Comparison of ENCODE assay signal across 29 mouse cellular contexts in the genomic region with DNA sequence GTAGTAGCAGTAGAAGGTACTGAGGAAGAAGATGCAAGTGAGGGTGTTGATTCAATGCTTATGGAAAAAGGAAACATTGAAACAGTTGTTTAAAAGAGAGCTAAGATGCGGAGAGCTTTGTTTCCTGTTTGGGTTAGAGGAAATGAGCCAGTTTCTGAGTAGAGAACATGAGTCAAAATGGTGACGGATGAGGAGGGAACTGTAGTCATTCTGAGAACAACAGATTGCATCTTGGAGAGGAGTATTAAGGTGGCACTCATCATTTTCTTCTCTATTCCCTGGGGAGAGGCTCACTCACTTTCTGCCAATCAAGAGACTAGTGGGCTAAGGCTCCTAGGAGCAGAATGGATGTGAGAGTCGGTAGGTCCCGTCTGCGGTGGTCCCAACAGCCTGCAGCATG.
A peak's percentile ranks its signal among the peaks of the same experiment; 100 is the strongest.
DNase-seq lines count a peak whose midpoint lies in the region; ATAC-seq lines count a peak whose summit lies in the region.
"Had no signal": no experiment of that assay in that cellular context is flagged by ENCODE, and none has a peak within 500 bp of the region (broad histone marks: within the 10 kb centered on the region; RNA-seq: fewer than 3 reads in every experiment).

No protein-coding gene starts in this region.

- H3K4me2 ChIP-seq in midbrain, embryonic 11.5 days: no peak overlapping the region
- H3K4me2 ChIP-seq in midbrain, embryonic 14.5 days (ENCODE audit: low read length): no peak overlapping the region
- H3K4me2 ChIP-seq: embryonic facial prominence, embryonic 13.5 days; heart, embryonic 15.5 days; hindbrain, embryonic 12.5 days; limb, embryonic 15.5 days; midbrain, embryonic 12.5 days; neural tube, embryonic 15.5 days had no signal

- ATAC-seq in midbrain, embryonic 11.5 days (ENCODE audit: low FRiP score): no peak
- no peak for ATAC-seq in midbrain, embryonic 14.5 days (ENCODE audit: low FRiP score, low TSS enrichment)
- ATAC-seq: forebrain, postnatal 0 days; hindbrain, postnatal 0 days; intestine, postnatal 0 days; Patski had no signal

- intact Hi-C loops in heart, postnatal 10 days (cut with DNase I): no loop called here

- peaks cover 4% of the 10 kb centered on the region; the same call in 1 of the 2 replicates for H3K4me1 ChIP-seq in heart, embryonic 10.5 days
- no peaks in the 10 kb centered on the region for H3K4me1 ChIP-seq in midbrain, embryonic 11.5 days (ENCODE audit: control insufficient read depth, insufficient read depth, low read length)
- no peaks in the 10 kb centered on the region for H3K4me1 ChIP-seq in midbrain, embryonic 14.5 days (ENCODE audit: control insufficient read depth, insufficient read depth, low read length)
- H3K4me1 ChIP-seq: hindbrain, embryonic 12.5 days; midbrain, embryonic 12.5 days had no signal

- no peak overlapping the region for H3K27ac ChIP-seq in heart, embryonic 10.5 days
- no peak overlapping the region for H3K27ac ChIP-seq in midbrain, embryonic 11.5 days (ENCODE audit: low read depth, low read length)
- H3K27ac ChIP-seq in midbrain, embryonic 14.5 days (replicated peaks; ENCODE audit: low read depth, low read length): no peak overlapping the region
- H3K27ac ChIP-seq: embryonic facial prominence, embryonic 13.5 days; heart, embryonic 15.5 days; hindbrain, embryonic 12.5 days; hindbrain, postnatal 0 days; limb, embryonic 10.5 days; limb, embryonic 15.5 days; liver, embryonic 14.5 days; midbrain, embryonic 12.5 days; neural tube, embryonic 15.5 days had no signal

- H3K9me3 ChIP-seq in heart, embryonic 10.5 days: no peaks in the 10 kb centered on the region
- H3K9me3 ChIP-seq in midbrain, embryonic 11.5 days (ENCODE audit: control insufficient read depth, low read length): no peaks in the 10 kb centered on the region
- H3K9me3 ChIP-seq in midbrain, embryonic 14.5 days (ENCODE audit: control insufficient read depth, low read length): no peaks in the 10 kb centered on the region
- H3K9me3 ChIP-seq: embryonic facial prominence, embryonic 13.5 days; heart, embryonic 15.5 days; hindbrain, embryonic 12.5 days; limb, embryonic 10.5 days; limb, embryonic 15.5 days; midbrain, embryonic 12.5 days; neural tube, embryonic 15.5 days had no signal

- no peak overlapping the region for H3K4me3 ChIP-seq in heart, embryonic 10.5 days
- no peak overlapping the region for H3K4me3 ChIP-seq in midbrain, embryonic 11.5 days (ENCODE audit: low read depth, low read length)
- no peak overlapping the region for H3K4me3 ChIP-seq in midbrain, embryonic 14.5 days (replicated peaks; ENCODE audit: low read depth, low read length)
- H3K4me3 ChIP-seq: embryonic facial prominence, embryonic 13.5 days; erythroblast, embryonic 14.5 days; heart, embryonic 15.5 days; hindbrain, embryonic 12.5 days; limb, embryonic 10.5 days; limb, embryonic 15.5 days; midbrain, embryonic 12.5 days; neural tube, embryonic 15.5 days had no signal

- H3K36me3 ChIP-seq in heart, embryonic 10.5 days: no peaks in the 10 kb centered on the region
- H3K36me3 ChIP-seq in midbrain, embryonic 11.5 days (ENCODE audit: control insufficient read depth, insufficient read depth, low read length): no peaks in the 10 kb centered on the region
- no peaks in the 10 kb centered on the region for H3K36me3 ChIP-seq in midbrain, embryonic 14.5 days (ENCODE audit: control insufficient read depth, insufficient read depth, low read length)
- H3K36me3 ChIP-seq: embryonic facial prominence, embryonic 13.5 days; heart, embryonic 15.5 days; hindbrain, embryonic 12.5 days; limb, embryonic 10.5 days; limb, embryonic 15.5 days; midbrain, embryonic 12.5 days; neural tube, embryonic 15.5 days had no signal

- 70% methylated on average over 5 of the region's 5 CpGs for WGBS in heart, embryonic 10.5 days
- 85% methylated on average over 5 of the region's 5 CpGs for WGBS in midbrain, embryonic 11.5 days
- WGBS in midbrain, embryonic 14.5 days: 79% methylated on average over 5 of the region's 5 CpGs

- DNase-seq in heart, embryonic 10.5 days (ENCODE audit: low spot score): peak; percentile 14
- no peak for DNase-seq in heart, postnatal 10 days
- peak; percentile 56 for DNase-seq in midbrain, embryonic 11.5 days (ENCODE audit: low spot score, missing footprints)
- DNase-seq in midbrain, embryonic 14.5 days: no peak
- peak; percentile 54 for DNase-seq in induced T-regulatory cell, adult 2 months (ENCODE audit: low read depth)
- DNase-seq in liver: no peak
- no peak for DNase-seq in adrenal gland, adult (ENCODE audit: inconsistent age in 2 of 2, low spot score in 1 of 2)
- DNase-seq: adrenal gland, postnatal 25 days; gastrocnemius, postnatal 14 days; heart, postnatal 36 days; kidney, adult 9 months; kidney, postnatal 14 days; layer of hippocampus, adult 9-11 months; lung, postnatal 10 days; right cerebral cortex, postnatal 25 days; thymus, postnatal 14 days had no signal

- H3K27me3 ChIP-seq in heart, embryonic 10.5 days (ENCODE audit: insufficient read depth, poor library complexity, severe bottlenecking): peaks cover 32% of the 10 kb centered on the region
- H3K27me3 ChIP-seq in midbrain, embryonic 11.5 days (ENCODE audit: control insufficient read depth, insufficient read depth, low read length): no peaks in the 10 kb centered on the region
- no peaks in the 10 kb centered on the region for H3K27me3 ChIP-seq in midbrain, embryonic 14.5 days (ENCODE audit: control insufficient read depth, insufficient read depth, low read length)
- H3K27me3 ChIP-seq: embryonic facial prominence, embryonic 13.5 days; heart, embryonic 15.5 days; hindbrain, embryonic 12.5 days; limb, embryonic 15.5 days; neural tube, embryonic 15.5 days; Patski had no signal

- no peak overlapping the region for H3K9ac ChIP-seq in midbrain, embryonic 11.5 days (ENCODE audit: low read length)
- H3K9ac ChIP-seq in midbrain, embryonic 14.5 days (replicated peaks; ENCODE audit: low read length): no peak overlapping the region
- H3K9ac ChIP-seq: embryonic facial prominence, embryonic 13.5 days; forebrain, postnatal 0 days; heart, embryonic 15.5 days; hindbrain, embryonic 12.5 days; limb, embryonic 15.5 days; liver, embryonic 14.5 days; midbrain, embryonic 12.5 days; neural tube, embryonic 15.5 days had no signal

Comparison
In these comparisons a context has a peak if more than half of its experiments do, and no peak if none do; other contexts are left out.
1. DNase-seq: peak in heart, embryonic 10.5 days (single experiment), midbrain, embryonic 11.5 days (single experiment) and induced T-regulatory cell, adult 2 months (single experiment); none in heart, postnatal 10 days (0 of 2), midbrain, embryonic 14.5 days (single experiment), liver (single experiment) and adrenal gland, adult (0 of 2).